Mouse (Mus musculus): ENCODE measurements around the gene Nme7. TPM values are rescaled to one million over a fixed set of nuclear protein-coding genes. Genes with fewer than 3 reads are reported as not detected.

The Nme7 gene
- polyA plus RNA-seq, 1 experiment, result 10.7 TPM

GRCm38 (mm10) chr1:164452580-164452979 is 148.7 kb downstream of the Nme7 start:
- Histone ChIP-seq H3K79me2 (ENCODE audit: control insufficient read depth, insufficient read depth) (peaks cover 4% of the 10 kb centered on the region), H3ac (ENCODE audit: control insufficient read depth, insufficient read length) (no peak overlapping the region), H3K4me3 (no peak overlapping the region), H3K27me3 (ENCODE audit: control insufficient read depth, insufficient read depth, insufficient read length) (no peaks in the 10 kb centered on the region), H3K36me3 (ENCODE audit: control insufficient read depth, insufficient read depth) (no peaks in the 10 kb centered on the region), H3K4me2 (ENCODE audit: low read depth) (no peak overlapping the region)
- no peak for TF ChIP-seq CEBPB (IDR thresholded peaks at IDR 0.05; ENCODE audit: insufficient read depth, poor library complexity, severe bottlenecking)
- no peak for TF ChIP-seq POLR2AphosphoS2 (IDR thresholded peaks at IDR 0.05; ENCODE audit: insufficient read length, low read depth)
- no peak for TF ChIP-seq SRF (IDR thresholded peaks at IDR 0.05; ENCODE audit: control insufficient read depth, insufficient read length, low read depth)
- TF ChIP-seq MAX (IDR thresholded peaks at IDR 0.05; ENCODE audit: low read depth), result no peak
- no peak for TF ChIP-seq REST (IDR thresholded peaks at IDR 0.05; ENCODE audit: insufficient read depth, insufficient read length)
- TF ChIP-seq USF1 (IDR thresholded peaks at IDR 0.05; ENCODE audit: low read depth), result no peak
- no peak for TF ChIP-seq TCF12 (IDR thresholded peaks at IDR 0.05; ENCODE audit: insufficient read depth, poor library complexity, severe bottlenecking)
- no peak for TF ChIP-seq MYOG (IDR thresholded peaks at IDR 0.05; ENCODE audit: control insufficient read depth in 1 of 3, insufficient read depth in 1 of 3, insufficient read length in 2 of 3, low read depth in 2 of 3)
- no peak for TF ChIP-seq E2F4 (IDR thresholded peaks at IDR 0.05; ENCODE audit: insufficient read depth)
- TF ChIP-seq MYOD1 (IDR thresholded peaks at IDR 0.05; ENCODE audit: control insufficient read depth in 1 of 3, insufficient read length in 2 of 3, low read depth in 2 of 3), result no peak
- TF ChIP-seq POLR2A (IDR thresholded peaks at IDR 0.05; ENCODE audit: insufficient read length, low read depth), result no peak
- TF ChIP-seq TCF3 (IDR thresholded peaks at IDR 0.05; ENCODE audit: insufficient read length, low read depth), result no peak

DNA sequence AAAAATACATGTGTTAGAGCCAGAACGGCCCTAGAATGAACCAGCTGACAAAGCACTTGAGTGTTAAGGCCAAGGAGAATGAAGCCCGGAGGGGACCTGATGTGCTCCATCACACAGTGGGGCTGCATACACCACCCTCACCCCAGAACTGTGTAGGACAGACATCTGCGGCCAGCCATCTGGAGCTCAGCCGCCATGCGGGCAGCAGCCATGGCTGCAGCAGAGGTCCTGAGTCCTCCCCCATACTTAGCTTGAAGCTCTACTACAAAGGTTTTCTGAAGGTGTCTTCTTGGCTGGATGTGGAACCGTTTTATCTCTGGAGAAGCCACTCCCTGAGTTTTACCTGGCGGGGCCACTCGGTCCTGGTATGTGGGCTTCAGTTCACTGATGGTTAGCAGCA is 149.2 kb downstream of the Nme7 start:
- TF ChIP-seq SRF (IDR thresholded peaks at IDR 0.05; ENCODE audit: control insufficient read depth, insufficient read length, low read depth), result no peak
- TF ChIP-seq CEBPB (IDR thresholded peaks at IDR 0.05; ENCODE audit: insufficient read depth, poor library complexity, severe bottlenecking), result no peak
- no peak for TF ChIP-seq POLR2AphosphoS2 (IDR thresholded peaks at IDR 0.05; ENCODE audit: insufficient read length, low read depth)
- TF ChIP-seq MAX (IDR thresholded peaks at IDR 0.05; ENCODE audit: low read depth), result no peak
- no peak for TF ChIP-seq POLR2A (IDR thresholded peaks at IDR 0.05; ENCODE audit: insufficient read length, low read depth)
- TF ChIP-seq MYOD1 (IDR thresholded peaks at IDR 0.05; ENCODE audit: control insufficient read depth in 1 of 3, insufficient read length in 2 of 3, low read depth in 2 of 3), result no peak
- no peak for TF ChIP-seq MYOG (IDR thresholded peaks at IDR 0.05; ENCODE audit: control insufficient read depth in 1 of 3, insufficient read depth in 1 of 3, insufficient read length in 2 of 3, low read depth in 2 of 3)
- TF ChIP-seq REST (IDR thresholded peaks at IDR 0.05; ENCODE audit: insufficient read depth, insufficient read length), result no peak
- no peak for TF ChIP-seq TCF12 (IDR thresholded peaks at IDR 0.05; ENCODE audit: insufficient read depth, poor library complexity, severe bottlenecking)
- no peak for TF ChIP-seq E2F4 (IDR thresholded peaks at IDR 0.05; ENCODE audit: insufficient read depth)
- no peak for TF ChIP-seq USF1 (IDR thresholded peaks at IDR 0.05; ENCODE audit: low read depth)
- TF ChIP-seq TCF3 (IDR thresholded peaks at IDR 0.05; ENCODE audit: insufficient read length, low read depth), result no peak
- Histone ChIP-seq H3K27me3 (ENCODE audit: control insufficient read depth, insufficient read depth, insufficient read length) (no peaks in the 10 kb centered on the region), H3K36me3 (ENCODE audit: control insufficient read depth, insufficient read depth) (no peaks in the 10 kb centered on the region), H3K4me2 (ENCODE audit: low read depth) (no peak overlapping the region), H3K79me2 (ENCODE audit: control insufficient read depth, insufficient read depth) (peaks cover 4% of the 10 kb centered on the region), H3K4me3 (no peak overlapping the region), H3ac (ENCODE audit: control insufficient read depth, insufficient read length) (no peak overlapping the region)

GRCm38 (mm10) chr1:164453739-164454138 is 149.8 kb downstream of the Nme7 start:
- H3K27me3 ChIP-seq (ENCODE audit: control insufficient read depth, insufficient read depth, insufficient read length), result no peaks in the 10 kb centered on the region
- no peaks in the 10 kb centered on the region for H3K36me3 ChIP-seq (ENCODE audit: control insufficient read depth, insufficient read depth)
- H3ac ChIP-seq (ENCODE audit: control insufficient read depth, insufficient read length), result no peak overlapping the region
- peaks cover 4% of the 10 kb centered on the region for H3K79me2 ChIP-seq (ENCODE audit: control insufficient read depth, insufficient read depth)
- no peak overlapping the region for H3K4me2 ChIP-seq (ENCODE audit: low read depth)
- no peak overlapping the region for H3K4me3 ChIP-seq
- no peak for TF ChIP-seq CEBPB (IDR thresholded peaks at IDR 0.05; ENCODE audit: insufficient read depth, poor library complexity, severe bottlenecking)
- no peak for TF ChIP-seq POLR2A (IDR thresholded peaks at IDR 0.05; ENCODE audit: insufficient read length, low read depth)
- no peak for TF ChIP-seq SRF (IDR thresholded peaks at IDR 0.05; ENCODE audit: control insufficient read depth, insufficient read length, low read depth)
- no peak for TF ChIP-seq MYOD1 (IDR thresholded peaks at IDR 0.05; ENCODE audit: control insufficient read depth in 1 of 3, insufficient read length in 2 of 3, low read depth in 2 of 3)
- no peak for TF ChIP-seq TCF3 (IDR thresholded peaks at IDR 0.05; ENCODE audit: insufficient read length, low read depth)
- no peak for TF ChIP-seq E2F4 (IDR thresholded peaks at IDR 0.05; ENCODE audit: insufficient read depth)
- TF ChIP-seq POLR2AphosphoS2 (IDR thresholded peaks at IDR 0.05; ENCODE audit: insufficient read length, low read depth), result no peak
- no peak for TF ChIP-seq TCF12 (IDR thresholded peaks at IDR 0.05; ENCODE audit: insufficient read depth, poor library complexity, severe bottlenecking)
- TF ChIP-seq MYOG (IDR thresholded peaks at IDR 0.05; ENCODE audit: control insufficient read depth in 1 of 3, insufficient read depth in 1 of 3, insufficient read length in 2 of 3, low read depth in 2 of 3), result no peak
- TF ChIP-seq USF1 (IDR thresholded peaks at IDR 0.05; ENCODE audit: low read depth), result no peak
- TF ChIP-seq MAX (IDR thresholded peaks at IDR 0.05; ENCODE audit: low read depth), result no peak
- TF ChIP-seq REST (IDR thresholded peaks at IDR 0.05; ENCODE audit: insufficient read depth, insufficient read length), result no peak

DNA sequence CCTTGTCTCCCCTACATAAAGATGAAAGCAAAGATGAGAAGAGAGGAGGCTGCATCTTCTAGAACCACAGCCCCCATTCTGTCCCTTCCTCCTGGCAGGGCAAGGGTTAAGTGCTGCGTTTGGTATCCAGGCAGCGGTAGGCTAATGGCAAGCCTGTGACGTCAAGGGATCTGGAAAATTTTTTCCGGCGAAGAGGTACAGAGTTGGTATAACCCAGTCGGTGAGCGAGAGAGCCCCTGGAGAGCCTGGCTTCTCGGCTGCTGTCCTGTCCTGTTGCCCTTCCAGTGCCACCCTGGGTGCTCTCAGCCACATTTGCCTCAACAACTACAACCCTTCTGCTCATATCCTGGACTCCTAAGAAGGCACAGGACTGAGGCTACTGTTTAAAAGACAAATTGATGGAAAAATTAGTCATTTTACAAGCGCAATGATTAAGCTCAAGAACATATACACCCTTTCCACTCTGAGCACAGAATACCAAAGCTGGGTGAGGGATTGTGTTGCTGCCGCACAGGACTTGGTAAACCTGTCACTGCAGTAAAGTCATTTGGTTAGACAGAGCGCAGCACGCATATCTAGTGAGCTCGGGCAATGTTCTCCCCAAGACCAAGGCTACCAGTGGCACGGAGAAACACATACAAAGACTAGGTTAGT is 151.0 kb downstream of the Nme7 start:
- no peak for TF ChIP-seq MYOD1 (IDR thresholded peaks at IDR 0.05; ENCODE audit: control insufficient read depth in 1 of 3, insufficient read length in 2 of 3, low read depth in 2 of 3)
- TF ChIP-seq CEBPB (IDR thresholded peaks at IDR 0.05; ENCODE audit: insufficient read depth, poor library complexity, severe bottlenecking), result no peak
- TF ChIP-seq POLR2AphosphoS2 (IDR thresholded peaks at IDR 0.05; ENCODE audit: insufficient read length, low read depth), result no peak
- TF ChIP-seq REST (IDR thresholded peaks at IDR 0.05; ENCODE audit: insufficient read depth, insufficient read length), result no peak
- TF ChIP-seq MAX (IDR thresholded peaks at IDR 0.05; ENCODE audit: low read depth), result no peak
- no peak for TF ChIP-seq POLR2A (IDR thresholded peaks at IDR 0.05; ENCODE audit: insufficient read length, low read depth)
- TF ChIP-seq TCF12 (IDR thresholded peaks at IDR 0.05; ENCODE audit: insufficient read depth, poor library complexity, severe bottlenecking), result no peak
- TF ChIP-seq USF1 (IDR thresholded peaks at IDR 0.05; ENCODE audit: low read depth), result no peak
- no peak for TF ChIP-seq E2F4 (IDR thresholded peaks at IDR 0.05; ENCODE audit: insufficient read depth)
- Histone ChIP-seq H3ac (ENCODE audit: control insufficient read depth, insufficient read length) (no peak overlapping the region), H3K4me2 (ENCODE audit: low read depth) (peak overlapping the region; percentile 30), H3K4me3 (no peak overlapping the region), H3K79me2 (ENCODE audit: control insufficient read depth, insufficient read depth) (peaks cover 4% of the 10 kb centered on the region), H3K36me3 (ENCODE audit: control insufficient read depth, insufficient read depth) (no peaks in the 10 kb centered on the region), H3K27me3 (ENCODE audit: control insufficient read depth, insufficient read depth, insufficient read length) (no peaks in the 10 kb centered on the region)

All from myocyte (in vitro differentiated cells).